Comparison of ENCODE assay signal across 9 mouse cellular contexts in the genomic region with DNA sequence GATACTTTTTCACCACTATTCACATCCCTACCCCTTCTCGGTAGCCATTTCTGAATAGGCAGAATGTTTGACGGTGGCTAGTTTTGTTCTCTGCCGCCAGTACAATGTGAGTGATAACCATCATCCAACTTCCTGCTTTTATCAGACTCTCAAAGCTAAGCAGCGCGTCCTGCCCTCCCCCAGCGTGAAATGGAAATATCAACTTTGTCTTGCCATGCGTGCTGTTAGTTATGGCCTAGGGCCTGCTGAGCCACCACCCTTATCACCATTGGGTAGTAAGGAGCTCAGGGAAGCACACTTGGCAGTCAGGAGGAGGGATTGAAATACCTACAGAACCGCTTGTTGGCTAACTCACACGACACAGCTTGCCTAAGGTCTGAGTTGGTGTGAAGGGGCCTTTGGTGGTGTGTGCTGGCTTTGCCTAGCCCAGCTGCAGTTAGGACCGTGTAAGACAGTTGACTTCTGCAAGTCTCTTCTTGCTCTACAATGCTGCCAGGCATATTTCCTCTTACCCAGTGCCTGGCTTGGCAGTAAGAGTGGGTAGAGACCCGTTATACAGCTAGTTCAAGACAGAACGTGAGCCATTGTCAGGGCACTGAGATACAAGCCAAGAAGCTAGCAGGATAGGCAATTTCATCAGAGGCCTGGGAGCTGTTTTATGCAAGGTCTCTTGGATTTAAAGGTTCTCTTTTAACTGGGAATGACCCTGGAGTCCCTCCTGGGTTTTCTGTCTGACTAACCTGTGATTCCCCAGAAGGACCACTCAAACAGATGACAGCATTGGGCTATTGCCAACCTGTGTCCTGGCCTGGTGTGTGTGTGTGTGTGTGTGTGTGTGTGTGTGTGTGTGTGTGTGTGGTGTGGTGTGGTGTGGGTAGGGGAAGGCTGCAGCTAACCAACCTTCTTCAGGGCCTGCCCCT. TPM values are rescaled to one million over a fixed set of nuclear protein-coding genes. Genes with fewer than 3 reads are reported as not detected.
DNase-seq lines count a peak whose midpoint lies in the region; ATAC-seq and TF ChIP-seq lines count a peak whose summit lies in the region.
"Had no signal": no experiment of that assay in that cellular context is flagged by ENCODE, and none has a peak within 500 bp of the region (broad histone marks: within the 10 kb centered on the region; RNA-seq: fewer than 3 reads in every experiment).

No protein-coding gene starts in this region.

- peaks cover 71% of the 10 kb centered on the region for H3K4me1 ChIP-seq in forebrain, embryonic 12.5 days
- H3K4me1 ChIP-seq in limb, embryonic 12.5 days (replicated peaks) = peaks cover 68% of the 10 kb centered on the region
- peaks cover 65% of the 10 kb centered on the region for H3K4me1 ChIP-seq in midbrain, embryonic 16.5 days (ENCODE audit: control insufficient read depth, insufficient read depth, low read length)

- H3K27ac ChIP-seq in gastrocnemius, adult 2 months = peak overlapping the region; percentile 51; the same call in 1 of the 2 replicates
- H3K27ac ChIP-seq in forebrain, embryonic 12.5 days = peak overlapping the region; percentile 79
- H3K27ac ChIP-seq in limb, embryonic 12.5 days = peak overlapping the region; percentile 18; the same call in 1 of the 2 replicates
- H3K27ac ChIP-seq in midbrain, embryonic 16.5 days (ENCODE audit: low read length) = peak overlapping the region; percentile 82

- H3K27me3 ChIP-seq in forebrain, embryonic 12.5 days = no peaks in the 10 kb centered on the region
- H3K27me3 ChIP-seq in limb, embryonic 12.5 days = no peaks in the 10 kb centered on the region
- no peaks in the 10 kb centered on the region for H3K27me3 ChIP-seq in midbrain, embryonic 16.5 days (ENCODE audit: control insufficient read depth, insufficient read depth, low read depth, low read length)

- peak; percentile 70 for ATAC-seq in CD4-positive, CD25-positive, alpha-beta regulatory T cell, adult 4 months
- ATAC-seq in forebrain, embryonic 12.5 days (ENCODE audit: low FRiP score) = no peak
- no peak for ATAC-seq in limb, embryonic 12.5 days (ENCODE audit: insufficient number of reproducible peaks, insufficient read depth, low FRiP score, low TSS enrichment, low read depth)
- ATAC-seq in midbrain, embryonic 16.5 days = no peak

- no peak for TF ChIP-seq CTCF in gastrocnemius, adult 2 months (IDR thresholded peaks at IDR 0.05)

- no peaks in the 10 kb centered on the region for H3K9me3 ChIP-seq in forebrain, embryonic 12.5 days
- H3K9me3 ChIP-seq in limb, embryonic 12.5 days = no peaks in the 10 kb centered on the region
- no peaks in the 10 kb centered on the region for H3K9me3 ChIP-seq in midbrain, embryonic 16.5 days (replicated peaks; ENCODE audit: control insufficient read depth, low read length, poor library complexity, severe bottlenecking)

- no peaks in the 10 kb centered on the region for H3K36me3 ChIP-seq in forebrain, embryonic 12.5 days (replicated peaks)
- H3K36me3 ChIP-seq in limb, embryonic 12.5 days = no peaks in the 10 kb centered on the region
- H3K36me3 ChIP-seq in midbrain, embryonic 16.5 days (ENCODE audit: control insufficient read depth, insufficient read depth, low read length) = no peaks in the 10 kb centered on the region

- peak overlapping the region; percentile 82 for H3K4me2 ChIP-seq in forebrain, embryonic 12.5 days
- H3K4me2 ChIP-seq in limb, embryonic 12.5 days = peak overlapping the region; percentile 74
- H3K4me2 ChIP-seq in midbrain, embryonic 16.5 days (ENCODE audit: low read length) = peak overlapping the region; percentile 79

- 0 out of 2 replicates have a peak overlapping the region, but pooled peaks have one; percentile 12 for H3K9ac ChIP-seq in forebrain, embryonic 12.5 days
- H3K9ac ChIP-seq in limb, embryonic 12.5 days (replicated peaks) = no peak overlapping the region
- peak overlapping the region; percentile 28 for H3K9ac ChIP-seq in midbrain, embryonic 16.5 days (ENCODE audit: low read depth, low read length)

- DNase-seq in gastrocnemius, adult 2 months = no peak
- DNase-seq in gastrocnemius, postnatal 4 days (ENCODE audit: low spot score in 2 of 2) = no peak
- no peak for DNase-seq in ovary, postnatal 36 days (ENCODE audit: low spot score)
- no peak for DNase-seq in gastrocnemius, adult 18-20 months (ENCODE audit: low spot score)

- WGBS in forebrain, embryonic 12.5 days = 72% methylated on average over 12 of the region's 12 CpGs
- WGBS in limb, embryonic 12.5 days = 64% methylated on average over 12 of the region's 12 CpGs
- 56% methylated on average over 12 of the region's 12 CpGs for WGBS in midbrain, embryonic 16.5 days

- intact Hi-C loops in gastrocnemius, adult 2 months (cut with DNase I) = no loop called here

- H3K4me3 ChIP-seq in gastrocnemius, adult 2 months = peak overlapping the region; percentile 3; the same call in 1 of the 2 replicates
- H3K4me3 ChIP-seq in forebrain, embryonic 12.5 days (replicated peaks) = no peak overlapping the region
- peak overlapping the region; percentile 12; the same call in 1 of the 2 replicates for H3K4me3 ChIP-seq in limb, embryonic 12.5 days (replicated peaks)
- peak overlapping the region; percentile 63 for H3K4me3 ChIP-seq in midbrain, embryonic 16.5 days (ENCODE audit: low read depth, low read length)

RNA-seq across cellular contexts. Expression of a gene that starts 3.0 kb away (rescaled TPM):
- total RNA-seq in gastrocnemius, adult 2 months (2021) = 10 to 100 TPM; 22.3 to 23.1 TPM
- 10 to 100 TPM; 79.6 to 80.8 TPM for total RNA-seq in gastrocnemius, postnatal 4 days (2021)
- 100 to 1,000 TPM; 106 to 170 TPM for polyA plus RNA-seq in CD4-positive, CD25-positive, alpha-beta regulatory T cell, adult 4 months (2017; shearing (Covaris generic))
- polyA plus RNA-seq in forebrain, embryonic 12.5 days (2016; fragmentation: Nextera tagmentation; extraction: Ambion mirVana) = 116 and 119 TPM in 2 replicates
- polyA plus RNA-seq in limb, embryonic 12.5 days (2016; fragmentation: Nextera tagmentation; extraction: Ambion mirVana) = 214 TPM in 2 replicates
- 249 and 258 TPM in 2 replicates for polyA plus RNA-seq in midbrain, embryonic 16.5 days (2015; fragmentation: Nextera tagmentation; extraction: Ambion mirVana)
- total RNA-seq in gastrocnemius, adult 18-20 months (2021) = 10 to 100 TPM; 25.3 to 33.6 TPM

RNA-seq across cellular contexts. Expression of a gene that starts 31.2 kb away (rescaled TPM):
- under 1 TPM in 1 of 2 experiments, not detected in 1; 0.36 TPM for total RNA-seq in gastrocnemius, adult 2 months (2021)
- under 1 TPM; 0.39 to 0.96 TPM for total RNA-seq in gastrocnemius, postnatal 4 days (2021)
- polyA plus RNA-seq in CD4-positive, CD25-positive, alpha-beta regulatory T cell, adult 4 months (2017; shearing (Covaris generic)) = 1 to 10 TPM in 1 of 2 experiments, under 1 TPM in 1; 0.47 to 1.0 TPM
- polyA plus RNA-seq in forebrain, embryonic 12.5 days (2016; fragmentation: Nextera tagmentation; extraction: Ambion mirVana) = 2.4 and 3.7 TPM in 2 replicates
- 0.17 TPM in 1 of 2 replicates, not detected in the other for polyA plus RNA-seq in limb, embryonic 12.5 days (2016; fragmentation: Nextera tagmentation; extraction: Ambion mirVana)
- 10.1 and 10.5 TPM in 2 replicates for polyA plus RNA-seq in midbrain, embryonic 16.5 days (2015; fragmentation: Nextera tagmentation; extraction: Ambion mirVana)
- under 1 TPM; 0.27 to 0.36 TPM for total RNA-seq in gastrocnemius, adult 18-20 months (2021)
- polyA plus RNA-seq: small intestine, adult 2 months had no signal

Comparison
In these comparisons a context has a peak if more than half of its experiments do, and no peak if none do; other contexts are left out.
1. H3K27ac ChIP-seq: peak in every context shown above with its lines; median percentile 82 in midbrain, embryonic 16.5 days; 79 in forebrain, embryonic 12.5 days; 51 in gastrocnemius, adult 2 months; 18 in limb, embryonic 12.5 days.